Mouse (Mus musculus) embryonic facial prominence, embryonic 12.5 days (tissue): Measurements from ENCODE around the gene Trdmt1. TPM values are rescaled to one million over a fixed set of nuclear protein-coding genes. Genes with fewer than 3 reads are reported as not detected.

Experiments used
- ATAC-seq: fragments of 200-750 bp; cut with Nextera tagmentation; 2 replicates; pipeline ENCODE4 v1.8.0; 2017; ENCODE audit not compliant: insufficient number of reproducible peaks, insufficient read depth, low FRiP score, low TSS enrichment
- H3K27ac ChIP-seq: fragments of 300-500 bp; sonication (generic); 2 replicates; pipeline ENCODE4 v1.5.1; 2016; ENCODE audit warnings: mild to moderate bottlenecking
- H3K27me3 ChIP-seq: fragments of 300-500 bp; sonication (generic); 2 replicates; pipeline ENCODE4 v1.6.1; 2016; ENCODE audit warnings: mild to moderate bottlenecking, moderate library complexity
- H3K36me3 ChIP-seq: fragments of 300-500 bp; sonication (generic); 2 replicates; pipeline ENCODE4 v1.6.1; 2016; ENCODE audit warnings: mild to moderate bottlenecking
- H3K4me1 ChIP-seq: fragments of 300-500 bp; sonication (generic); 2 replicates; pipeline ENCODE4 v1.6.1; 2016
- H3K4me2 ChIP-seq: fragments of 300-500 bp; sonication (generic); replicated peaks from 2 replicates; pipeline ENCODE4 v1.6.1; 2016; ENCODE audit warnings: mild to moderate bottlenecking, moderate library complexity
- H3K4me3 ChIP-seq: fragments of 300-500 bp; sonication (generic); 2 replicates; pipeline ENCODE4 v1.5.1; 2016; ENCODE audit warnings: mild to moderate bottlenecking
- H3K9ac ChIP-seq: fragments of 300-500 bp; sonication (generic); 2 replicates; pipeline ENCODE4 v1.6.1; 2016; ENCODE audit warnings: mild to moderate bottlenecking, moderate library complexity
- H3K9me3 ChIP-seq: fragments of 300-500 bp; sonication (generic); 2 replicates; pipeline ENCODE4 v1.6.1; 2016; ENCODE audit warnings: mild to moderate bottlenecking, moderate library complexity
- WGBS: fragments of 180-500 bp; shearing (Covaris S2); methylation state at CpG from one replicate; pipeline ENCODE4 v1.1.7; 2016; 5-methylcytosine and 5-hydroxymethylcytosine counted together
- polyA plus RNA-seq: library from polyadenylated mRNA; unstranded; fragments of >200 nt; fragmentation: Nextera tagmentation; extraction: Ambion mirVana; gene quantifications from 2 replicates; pipeline ENCODE4 v1.2.1, GENCODE M21; 2016

The Trdmt1 gene
- polyA plus RNA-seq, 1 experiment from 2014 or later = 7.3 TPM

DNA sequence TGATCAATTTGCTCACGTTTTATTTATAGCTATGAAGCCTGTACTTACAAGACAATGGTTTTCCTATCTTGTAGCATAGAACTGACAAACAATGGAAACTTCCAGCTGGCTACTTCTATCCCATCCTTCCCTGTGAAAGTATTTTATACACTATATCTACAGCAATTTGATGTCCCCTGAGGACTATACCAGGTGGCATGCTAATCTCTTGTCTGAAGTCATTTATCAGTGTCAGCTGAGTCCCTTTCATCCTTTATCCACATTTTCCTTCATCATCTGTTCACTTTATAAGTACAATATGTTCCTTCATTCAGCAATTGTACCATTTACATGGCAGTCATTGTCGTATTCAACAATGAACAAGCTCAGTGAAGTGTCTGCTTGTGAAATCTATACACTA lies 17.3 kb downstream of the Trdmt1 start:
- no peak overlapping the region for H3K9ac ChIP-seq
- WGBS = 61% methylated on average over 2 of the region's 2 CpGs
- no peaks in the 10 kb centered on the region for H3K36me3 ChIP-seq
- H3K27ac ChIP-seq = no peak overlapping the region
- no peak overlapping the region for H3K4me3 ChIP-seq
- H3K9me3 ChIP-seq = no peaks in the 10 kb centered on the region
- H3K27me3 ChIP-seq = no peaks in the 10 kb centered on the region
- no peak for ATAC-seq
- H3K4me1 ChIP-seq = no peaks in the 10 kb centered on the region
- H3K4me2 ChIP-seq = no peak overlapping the region

DNA sequence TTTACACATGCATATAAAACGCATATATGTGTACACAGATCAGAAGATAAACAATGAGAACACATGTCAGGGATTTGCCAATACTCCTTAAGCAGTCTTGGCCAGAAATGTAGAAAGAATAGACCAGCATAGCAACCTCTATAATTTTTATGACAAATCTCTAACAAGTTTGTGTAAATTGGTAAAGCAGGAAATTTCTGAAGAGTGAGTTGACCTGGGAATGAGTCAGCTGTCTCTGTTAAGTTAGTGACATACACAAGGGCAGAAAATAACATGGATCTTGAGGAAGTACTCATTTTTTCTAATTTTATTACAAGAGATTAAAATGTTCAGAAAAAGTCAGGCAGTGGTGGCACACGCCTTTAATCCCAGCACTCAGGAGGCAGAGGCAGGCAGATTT lies 18.3 kb downstream of the Trdmt1 start:
- Histone ChIP-seq H3K4me2 (no peak overlapping the region), H3K27me3 (no peaks in the 10 kb centered on the region), H3K9ac (no peak overlapping the region), H3K36me3 (no peaks in the 10 kb centered on the region), H3K27ac (no peak overlapping the region), H3K4me1 (no peaks in the 10 kb centered on the region), H3K4me3 (no peak overlapping the region), H3K9me3 (no peaks in the 10 kb centered on the region)
- WGBS = 83% methylated on average over 2 of the region's 2 CpGs
- ATAC-seq = no peak

DNA sequence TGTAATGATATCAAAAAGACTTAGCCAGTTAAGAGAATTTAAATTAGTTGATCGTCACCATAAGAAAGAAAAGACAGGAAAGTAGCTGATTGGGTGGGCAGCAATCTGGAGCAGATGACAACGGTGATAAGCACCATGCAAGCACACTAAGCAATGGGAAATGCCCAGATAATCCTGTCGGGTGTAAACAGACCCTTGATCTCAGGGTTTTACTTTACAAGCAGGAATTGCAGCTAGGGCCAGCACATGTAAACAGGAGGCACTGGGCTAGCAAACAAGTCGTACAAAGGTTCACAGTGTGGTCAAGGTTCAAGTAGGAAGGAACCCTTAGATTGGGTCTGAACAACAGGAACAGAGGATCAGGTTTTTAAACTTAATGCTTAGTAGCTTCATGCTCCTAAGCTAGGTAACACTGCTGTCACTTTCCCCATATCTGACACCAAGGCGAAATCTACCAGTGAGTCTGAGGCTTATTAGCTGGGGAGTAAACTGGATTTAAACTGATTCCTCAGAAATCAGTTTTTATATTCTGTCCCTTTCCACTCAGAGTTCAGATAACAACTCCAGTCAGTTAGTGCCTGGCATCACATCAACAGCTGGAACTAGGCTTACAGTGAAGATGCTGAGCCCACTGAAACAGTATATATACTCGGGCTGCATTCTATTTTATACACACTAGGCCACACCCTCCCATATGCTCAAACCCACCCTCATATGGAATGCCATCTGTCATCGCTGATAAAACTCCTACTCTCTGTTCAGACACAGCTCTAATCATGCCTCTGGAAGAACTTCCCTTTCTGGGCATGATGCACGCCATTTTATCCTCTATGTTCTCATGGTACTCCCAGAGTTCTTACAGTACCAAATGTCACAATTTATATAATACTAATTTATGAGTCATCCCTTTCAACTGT lies 20.7 kb downstream of the Trdmt1 start:
- 54% methylated on average over 8 of the region's 8 CpGs for WGBS
- Histone ChIP-seq H3K4me2 (no peak overlapping the region), H3K27ac (no peak overlapping the region), H3K4me3 (no peak overlapping the region), H3K36me3 (no peaks in the 10 kb centered on the region), H3K27me3 (no peaks in the 10 kb centered on the region), H3K4me1 (no peaks in the 10 kb centered on the region), H3K9ac (no peak overlapping the region), H3K9me3 (no peaks in the 10 kb centered on the region)
- ATAC-seq = 0 out of 2 replicates have a peak, but pooled peaks have one; percentile 56

- Histone ChIP-seq H3K4me3 (no peak overlapping the region), H3K9me3 (no peaks in the 10 kb centered on the region), H3K27me3 (no peaks in the 10 kb centered on the region), H3K4me1 (no peaks in the 10 kb centered on the region), H3K36me3 (no peaks in the 10 kb centered on the region), H3K4me2 (no peak overlapping the region), H3K27ac (no peak overlapping the region), H3K9ac (no peak overlapping the region)
- WGBS = 64% methylated on average over 8 of the region's 8 CpGs
- no peak for ATAC-seq
Measured at GRCm38 (mm10) chr2:13522106-13522505, 22.4 kb downstream of the Trdmt1 start.

DNA sequence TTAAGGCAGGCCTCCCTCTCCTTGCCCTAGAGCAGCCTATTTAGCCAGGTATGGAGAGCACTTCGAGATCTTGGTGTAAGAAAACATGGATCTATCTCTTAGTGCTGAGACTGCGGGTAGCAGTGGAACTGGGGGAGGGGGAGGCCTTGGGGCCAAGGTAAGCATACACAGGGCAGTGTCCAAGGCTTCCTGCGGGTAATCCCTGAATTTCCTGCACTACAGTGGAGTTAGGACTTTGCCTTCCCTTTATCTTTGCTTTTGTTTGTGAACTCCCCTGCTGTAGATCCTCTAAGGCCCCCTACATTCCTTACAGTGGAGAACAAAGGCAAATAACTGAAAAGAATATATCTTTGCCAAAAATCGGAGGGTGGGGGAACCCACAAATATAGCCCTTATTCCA lies 29.5 kb downstream of the Trdmt1 start:
- Histone ChIP-seq H3K4me3 (no peak overlapping the region), H3K27me3 (no peaks in the 10 kb centered on the region), H3K9me3 (no peaks in the 10 kb centered on the region), H3K27ac (no peak overlapping the region), H3K4me1 (no peaks in the 10 kb centered on the region), H3K36me3 (no peaks in the 10 kb centered on the region), H3K9ac (no peak overlapping the region), H3K4me2 (no peak overlapping the region)
- no peak for ATAC-seq
- 50% methylated on average over 4 of the region's 4 CpGs for WGBS

DNA sequence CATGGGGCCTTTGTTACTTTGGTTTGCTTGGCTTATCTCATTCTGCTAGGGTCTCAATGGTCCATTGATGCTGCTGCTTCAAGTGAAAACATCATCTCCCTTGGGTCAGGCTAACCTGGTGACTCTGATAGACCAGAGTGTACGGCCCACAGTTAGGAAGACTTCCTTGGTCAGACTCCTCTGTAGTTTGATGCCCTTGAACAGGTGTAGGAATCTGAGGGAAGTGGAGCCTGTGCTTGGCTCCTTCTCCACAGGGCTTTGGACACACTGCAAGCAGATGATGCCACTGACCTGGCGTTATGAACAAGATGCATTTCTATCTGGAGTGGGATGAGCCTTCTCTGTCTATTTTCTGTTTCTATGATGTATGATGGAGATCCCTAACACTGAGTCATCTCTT lies 41.8 kb downstream of the Trdmt1 start:
- no peak overlapping the region for H3K27ac ChIP-seq
- WGBS = 85% methylated on average over 2 of the region's 2 CpGs
- no peak for ATAC-seq
- no peaks in the 10 kb centered on the region for H3K4me1 ChIP-seq
- H3K9me3 ChIP-seq = no peaks in the 10 kb centered on the region
- no peaks in the 10 kb centered on the region for H3K36me3 ChIP-seq
- no peaks in the 10 kb centered on the region for H3K27me3 ChIP-seq
- no peak overlapping the region for H3K4me3 ChIP-seq
- no peak overlapping the region for H3K9ac ChIP-seq
- no peak overlapping the region for H3K4me2 ChIP-seq

DNA sequence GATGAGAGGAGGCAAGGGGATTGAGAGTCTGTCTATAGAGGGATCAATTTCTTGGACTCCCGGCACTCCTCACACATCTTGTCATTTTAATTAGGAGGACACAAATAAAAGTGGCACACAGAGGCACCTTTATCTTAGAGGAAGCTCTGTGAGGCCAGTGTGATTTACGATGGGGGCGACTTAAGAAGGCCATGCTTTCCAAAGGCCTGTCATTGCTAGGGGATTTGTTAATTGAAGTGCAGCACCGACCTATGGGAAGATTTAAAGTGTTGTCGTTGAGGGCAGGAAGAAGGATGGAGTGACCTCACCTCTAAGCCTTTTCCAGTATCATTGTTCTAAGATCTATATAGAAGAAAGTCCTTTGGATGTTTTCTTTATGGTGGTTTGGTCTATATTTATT lies 42.9 kb downstream of the Trdmt1 start:
- ATAC-seq = no peak
- no peak overlapping the region for H3K27ac ChIP-seq
- H3K9ac ChIP-seq = no peak overlapping the region
- 59% methylated on average over 5 of the region's 5 CpGs for WGBS
- no peak overlapping the region for H3K4me2 ChIP-seq
- no peaks in the 10 kb centered on the region for H3K9me3 ChIP-seq
- no peak overlapping the region for H3K4me3 ChIP-seq
- no peaks in the 10 kb centered on the region for H3K36me3 ChIP-seq
- H3K4me1 ChIP-seq = no peaks in the 10 kb centered on the region
- H3K27me3 ChIP-seq = no peaks in the 10 kb centered on the region

GRCm38 (mm10) chr2:13500298-13500999 lies 44.0 kb downstream of the Trdmt1 start:
- Histone ChIP-seq H3K4me2 (no peak overlapping the region), H3K4me3 (no peak overlapping the region), H3K27ac (no peak overlapping the region), H3K9ac (no peak overlapping the region), H3K27me3 (no peaks in the 10 kb centered on the region), H3K36me3 (no peaks in the 10 kb centered on the region), H3K9me3 (no peaks in the 10 kb centered on the region), H3K4me1 (no peaks in the 10 kb centered on the region)
- no peak for ATAC-seq
- 63% methylated on average over 5 of the region's 5 CpGs for WGBS

DNA sequence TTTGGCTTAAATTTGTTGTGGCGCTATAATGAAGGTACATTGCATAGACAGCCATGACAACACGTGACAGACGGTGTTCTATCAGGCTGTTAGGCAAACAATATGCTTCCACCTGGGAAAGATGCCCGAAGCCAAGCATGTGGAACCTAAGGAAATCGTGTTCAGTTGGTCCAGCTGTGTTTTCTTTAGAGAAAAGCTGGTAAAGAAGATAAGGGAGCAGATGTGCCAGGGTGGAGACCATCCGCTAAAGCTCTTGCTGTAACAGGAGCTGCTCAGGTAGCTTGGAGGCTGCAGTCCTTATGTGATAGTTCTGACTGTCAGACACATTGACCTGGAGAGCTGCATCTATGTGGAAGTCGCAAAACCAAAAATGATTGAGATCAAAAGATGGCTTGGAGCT lies 45.3 kb downstream of the Trdmt1 start:
- no peaks in the 10 kb centered on the region for H3K4me1 ChIP-seq
- H3K9ac ChIP-seq = no peak overlapping the region
- H3K9me3 ChIP-seq = no peaks in the 10 kb centered on the region
- no peak for ATAC-seq
- no peaks in the 10 kb centered on the region for H3K36me3 ChIP-seq
- no peak overlapping the region for H3K4me3 ChIP-seq
- H3K27me3 ChIP-seq = no peaks in the 10 kb centered on the region
- H3K4me2 ChIP-seq = no peak overlapping the region
- 77% methylated on average over 7 of the region's 7 CpGs for WGBS
- H3K27ac ChIP-seq = no peak overlapping the region

- Histone ChIP-seq H3K27me3 (no peaks in the 10 kb centered on the region), H3K36me3 (no peaks in the 10 kb centered on the region), H3K4me2 (no peak overlapping the region), H3K9ac (no peak overlapping the region), H3K27ac (no peak overlapping the region), H3K9me3 (no peaks in the 10 kb centered on the region), H3K4me3 (no peak overlapping the region), H3K4me1 (peaks cover 4% of the 10 kb centered on the region; the same call in 1 of the 2 replicates)
- 66% methylated on average over 2 of the region's 2 CpGs for WGBS
- no peak for ATAC-seq
Measured at GRCm38 (mm10) chr2:13496087-13496486, 48.4 kb downstream of the Trdmt1 start.

DNA sequence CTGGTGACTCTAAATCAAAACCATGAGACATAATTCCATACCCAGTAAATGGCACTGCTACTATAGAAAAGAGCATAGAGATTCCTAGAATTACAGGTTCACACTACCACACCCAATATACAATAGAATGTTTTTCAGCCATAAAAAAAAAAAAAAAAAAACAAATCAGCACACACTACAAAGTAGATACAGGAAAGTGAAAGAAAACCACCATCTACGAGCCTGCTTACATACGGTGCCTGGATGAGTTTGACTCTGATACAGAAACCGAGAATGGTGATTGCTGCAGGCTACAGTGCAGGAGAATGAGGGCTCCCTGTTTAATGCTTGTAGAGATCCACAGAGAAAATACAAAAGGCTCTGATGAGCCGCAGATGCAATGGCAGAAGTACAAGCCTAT lies 51.5 kb downstream of the Trdmt1 start:
- H3K9me3 ChIP-seq = no peaks in the 10 kb centered on the region
- no peaks in the 10 kb centered on the region for H3K36me3 ChIP-seq
- 54% methylated on average over 4 of the region's 4 CpGs for WGBS
- H3K4me3 ChIP-seq = no peak overlapping the region
- no peaks in the 10 kb centered on the region for H3K27me3 ChIP-seq
- no peak overlapping the region for H3K4me2 ChIP-seq
- ATAC-seq = no peak
- H3K4me1 ChIP-seq = peaks cover 4% of the 10 kb centered on the region; the same call in 1 of the 2 replicates
- H3K27ac ChIP-seq = no peak overlapping the region
- H3K9ac ChIP-seq = no peak overlapping the region

DNA sequence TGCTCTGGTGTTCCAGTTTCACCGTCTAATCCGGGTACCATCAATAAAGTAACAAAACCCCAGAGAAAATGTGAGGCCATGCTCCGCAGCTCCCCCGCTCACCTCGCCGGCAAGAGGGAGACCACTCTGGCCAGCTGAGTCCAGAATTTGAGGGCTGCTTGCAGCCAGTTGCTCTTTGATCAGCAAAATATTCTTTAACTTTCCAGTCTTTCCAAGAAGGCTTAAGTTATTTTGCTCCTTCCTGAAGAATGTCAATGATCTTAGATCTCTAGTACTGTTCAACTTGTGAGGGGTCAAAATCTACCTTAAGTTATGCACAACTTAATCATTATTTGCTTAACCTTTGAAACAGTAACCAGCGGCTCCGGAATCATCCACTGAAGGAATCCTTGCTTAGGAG lies 52.7 kb downstream of the Trdmt1 start, which contains the start of gene Cubn:
Cubn (minus strand) TSS at position 80 of the 400 bp plus-strand sequence.
- Histone ChIP-seq H3K4me1 (peaks cover 4% of the 10 kb centered on the region; the same call in 1 of the 2 replicates), H3K36me3 (no peaks in the 10 kb centered on the region), H3K27me3 (no peaks in the 10 kb centered on the region), H3K4me3 (no peak within 1 kb of the TSS), H3K9me3 (no peaks in the 10 kb centered on the region), H3K9ac (no peak within 1 kb of the TSS), H3K4me2 (no peak within 1 kb of the TSS), H3K27ac (no peak within 1 kb of the TSS)
- 28% methylated on average over 8 of the region's 8 CpGs for WGBS
- ATAC-seq = no peak
